Mouse (Mus musculus) liver, embryonic 12.5 days (tissue): ENCODE results near the gene Gm3435. TPM values are rescaled to one million over a fixed set of nuclear protein-coding genes. Genes with fewer than 3 reads are reported as not detected.
"Not testable (repeated sequence)": the region's sequence is repeated elsewhere in the genome, so short reads cannot be mapped to it uniquely, and the experiment has no call there.

Experiments used
- ATAC-seq: fragments of 200-750 bp; cut with Nextera tagmentation; 2 replicates; pipeline ENCODE4 v1.8.0; 2017; ENCODE audit warnings: moderate number of reproducible peaks, mild to moderate bottlenecking, moderate library complexity
- H3K27ac ChIP-seq: fragments of 300-500 bp; sonication (generic); 2 replicates; pipeline ENCODE4 v1.5.1; 2016; ENCODE audit warnings: mild to moderate bottlenecking
- H3K27me3 ChIP-seq: fragments of 300-500 bp; sonication (generic); replicated peaks from 2 replicates; pipeline ENCODE4 v1.6.1; 2016; ENCODE audit warnings: mild to moderate bottlenecking, moderate library complexity
- H3K36me3 ChIP-seq: fragments of 300-500 bp; sonication (generic); 2 replicates; pipeline ENCODE4 v1.6.1; 2016; ENCODE audit warnings: mild to moderate bottlenecking, moderate library complexity
- H3K4me1 ChIP-seq: fragments of 300-500 bp; sonication (generic); 2 replicates; pipeline ENCODE4 v1.6.1; 2016
- H3K4me2 ChIP-seq: fragments of 300-500 bp; sonication (generic); 2 replicates; pipeline ENCODE4 v1.6.1; 2016; ENCODE audit warnings: mild to moderate bottlenecking, moderate library complexity
- H3K4me3 ChIP-seq: fragments of 300-500 bp; sonication (generic); 2 replicates; pipeline ENCODE4 v1.5.1; 2016; ENCODE audit warnings: mild to moderate bottlenecking, moderate library complexity
- H3K9ac ChIP-seq: fragments of 300-500 bp; sonication (generic); 2 replicates; pipeline ENCODE4 v1.6.1; 2016; ENCODE audit warnings: mild to moderate bottlenecking, moderate library complexity
- H3K9me3 ChIP-seq: fragments of 300-500 bp; sonication (generic); replicated peaks from 2 replicates; pipeline ENCODE4 v1.6.1; 2016; ENCODE audit warnings: mild to moderate bottlenecking, moderate library complexity
- WGBS: fragments of 180-500 bp; shearing (Covaris S2); methylation state at CpG from one replicate; pipeline ENCODE4 v1.1.7; 2016; ENCODE audit not compliant: insufficient replicate concordance; 5-methylcytosine and 5-hydroxymethylcytosine counted together
- polyA plus RNA-seq: library from polyadenylated mRNA; unstranded; fragments of >200 nt; fragmentation: Nextera tagmentation; extraction: Ambion mirVana; gene quantifications from 2 replicates; pipeline ENCODE4 v1.2.1, GENCODE M21; 2016

The Gm3435 gene
- polyA plus RNA-seq, 1 experiment from 2014 or later = 4.9 TPM

- ATAC-seq = peak; percentile 21; the same call in 1 of the 2 replicates
- H3K27ac ChIP-seq, H3K4me3 ChIP-seq, H3K36me3 ChIP-seq, H3K4me2 ChIP-seq, H3K4me1 ChIP-seq, H3K27me3 ChIP-seq, H3K9ac ChIP-seq, H3K9me3 ChIP-seq: not testable (repeated sequence)
- no CpG with 5 or more reads among the region's 5 CpGs for WGBS
These were observed 15.8 kb upstream of the Gm3435 start for GRCm38 (mm10) chr17:14994140-14994539.

DNA sequence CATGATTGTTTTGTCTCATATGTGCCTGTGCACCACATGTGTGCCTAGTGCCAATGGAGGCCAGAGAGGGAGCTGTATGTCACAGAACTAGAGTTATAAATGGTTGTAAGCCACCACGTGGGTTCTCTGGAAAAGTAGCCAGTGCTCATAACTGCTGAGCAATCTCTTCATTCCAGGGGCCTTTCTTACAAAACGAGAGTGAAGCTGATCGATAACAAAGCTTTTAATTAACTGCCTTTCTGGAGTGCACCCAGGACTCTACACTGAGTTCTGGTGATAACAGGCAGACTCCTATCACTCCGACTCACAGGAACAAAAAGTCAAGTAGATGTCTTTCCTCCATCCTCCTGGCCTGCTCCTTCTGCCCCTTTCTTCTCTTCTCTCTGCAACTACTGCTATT is 9.9 kb upstream of the Gm3435 start:
- H3K4me1 ChIP-seq, H3K27ac ChIP-seq, H3K4me2 ChIP-seq, H3K9me3 ChIP-seq, H3K9ac ChIP-seq, H3K4me3 ChIP-seq, H3K27me3 ChIP-seq, H3K36me3 ChIP-seq: not testable (repeated sequence)
- peak; percentile 81 for ATAC-seq
- WGBS = no CpG with 5 or more reads among the region's 4 CpGs

- H3K4me3 ChIP-seq, H3K9me3 ChIP-seq, H3K9ac ChIP-seq, H3K4me2 ChIP-seq, H3K27me3 ChIP-seq, H3K4me1 ChIP-seq, H3K27ac ChIP-seq, H3K36me3 ChIP-seq: not testable (repeated sequence)
- no CpG with 5 or more reads among the region's 3 CpGs for WGBS
- peak; percentile 34; the same call in 1 of the 2 replicates for ATAC-seq
These were observed 888 bp upstream of the Gm3435 start for GRCm38 (mm10) chr17:15009088-15009487.

DNA sequence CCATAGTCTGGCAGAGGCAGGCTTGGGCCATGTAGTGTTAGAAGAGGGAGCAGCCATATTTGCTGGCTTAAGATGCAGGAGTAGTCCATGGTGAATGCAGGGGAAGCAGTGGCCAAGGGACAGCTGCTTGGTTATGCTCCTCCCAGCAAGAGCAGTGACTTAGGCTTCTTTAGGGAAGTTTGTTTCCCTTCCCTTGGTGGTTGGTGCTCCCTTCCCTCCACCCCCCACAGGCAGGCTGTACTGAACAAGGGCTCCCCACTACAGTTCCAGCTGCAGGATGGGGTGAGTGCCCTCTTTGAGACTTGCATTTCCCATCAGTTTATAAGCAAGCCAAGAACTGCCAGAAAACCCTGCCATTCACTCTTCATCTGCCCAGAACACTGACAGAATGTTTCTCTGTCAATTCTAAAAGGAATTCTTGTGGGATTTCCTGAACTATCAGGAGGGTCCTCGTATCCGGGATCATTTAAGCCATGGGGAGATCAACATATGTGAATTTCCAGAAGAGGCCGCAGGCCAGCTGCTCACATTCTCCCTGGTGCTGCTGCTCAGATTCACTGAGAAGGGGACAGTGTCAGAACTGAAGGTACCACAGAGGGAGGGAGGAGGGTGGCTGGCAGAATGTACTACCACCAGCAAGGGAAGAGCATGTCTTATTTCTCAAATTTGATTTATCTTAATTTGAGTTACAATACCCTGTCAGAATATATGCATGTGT is 11.7 kb downstream of the Gm3435 start:
- not testable (repeated sequence) for H3K9me3 ChIP-seq, ATAC-seq, H3K9ac ChIP-seq, H3K36me3 ChIP-seq, H3K4me3 ChIP-seq, H3K4me1 ChIP-seq, H3K27me3 ChIP-seq
- Histone ChIP-seq H3K27ac (peak overlapping the region; percentile 68; the same call in 1 of the 2 replicates), H3K4me2 (peak overlapping the region; percentile 35; the same call in 1 of the 2 replicates)
- WGBS = 70% methylated on average over 3 of the region's 3 CpGs

GRCm38 (mm10) chr17:15023878-15024492 is 14.0 kb downstream of the Gm3435 start:
- ATAC-seq = peak; percentile 72
- H3K9me3 ChIP-seq, H3K27me3 ChIP-seq, H3K27ac ChIP-seq, H3K4me3 ChIP-seq, H3K36me3 ChIP-seq, H3K4me1 ChIP-seq, H3K4me2 ChIP-seq, H3K9ac ChIP-seq: not testable (repeated sequence)
- no CpG with 5 or more reads among the region's 97 CpGs for WGBS

DNA sequence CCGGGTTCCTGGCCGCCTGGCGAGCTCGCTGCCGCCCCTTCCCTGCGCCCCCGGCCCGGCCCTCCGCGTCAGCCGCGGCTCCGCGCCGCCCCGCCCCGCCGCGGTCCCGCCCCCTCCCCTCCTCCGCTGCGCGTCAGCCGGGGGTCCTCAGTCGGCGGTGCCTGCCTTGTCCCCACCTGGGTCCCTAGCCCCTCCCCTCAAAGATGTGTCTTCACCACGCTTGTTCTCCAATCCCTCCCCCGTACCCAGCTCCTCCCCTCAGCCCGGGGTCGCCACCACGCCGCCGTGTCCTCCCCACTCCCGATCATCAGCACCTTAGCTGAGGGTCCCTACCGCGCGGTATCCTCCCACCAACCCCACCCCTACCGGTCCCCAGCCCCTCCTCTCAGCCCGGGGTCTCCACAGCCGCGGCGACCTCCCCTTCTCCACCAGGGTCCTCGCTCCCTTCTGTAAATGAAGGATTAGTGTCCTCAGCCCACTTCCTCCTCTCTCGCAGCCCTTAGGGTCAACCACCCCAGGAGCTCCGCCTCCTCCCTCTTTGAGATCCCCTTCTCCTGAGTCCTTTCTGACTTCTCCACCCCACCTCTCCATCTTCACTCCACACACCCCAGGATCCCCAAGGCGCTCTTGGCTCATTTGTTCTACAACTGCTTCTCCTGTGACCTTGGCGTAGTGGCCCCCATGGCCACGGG is 14.7 kb downstream of the Gm3435 start:
- H3K36me3 ChIP-seq, H3K4me1 ChIP-seq, H3K9me3 ChIP-seq, H3K4me3 ChIP-seq, H3K27me3 ChIP-seq, H3K27ac ChIP-seq, H3K9ac ChIP-seq, H3K4me2 ChIP-seq: not testable (repeated sequence)
- peak; percentile 54 for ATAC-seq
- WGBS = no CpG with 5 or more reads among the region's 48 CpGs

- H3K36me3 ChIP-seq, H3K27ac ChIP-seq, H3K27me3 ChIP-seq, H3K4me2 ChIP-seq, H3K4me3 ChIP-seq, H3K4me1 ChIP-seq, H3K9me3 ChIP-seq, H3K9ac ChIP-seq: not testable (repeated sequence)
- peak; percentile 31; the same call in 1 of the 2 replicates for ATAC-seq
- WGBS = no CpG with 5 or more reads among the region's 6 CpGs
These were observed 15.5 kb downstream of the Gm3435 start for GRCm38 (mm10) chr17:15025513-15025912.

GRCm38 (mm10) chr17:15031414-15031813 is 21.4 kb downstream of the Gm3435 start:
- not testable (repeated sequence) for H3K27ac ChIP-seq, H3K36me3 ChIP-seq, H3K27me3 ChIP-seq, H3K9ac ChIP-seq, H3K9me3 ChIP-seq, H3K4me3 ChIP-seq, H3K4me2 ChIP-seq, H3K4me1 ChIP-seq
- no CpG with 5 or more reads among the region's 4 CpGs for WGBS
- ATAC-seq = peak; percentile 84

DNA sequence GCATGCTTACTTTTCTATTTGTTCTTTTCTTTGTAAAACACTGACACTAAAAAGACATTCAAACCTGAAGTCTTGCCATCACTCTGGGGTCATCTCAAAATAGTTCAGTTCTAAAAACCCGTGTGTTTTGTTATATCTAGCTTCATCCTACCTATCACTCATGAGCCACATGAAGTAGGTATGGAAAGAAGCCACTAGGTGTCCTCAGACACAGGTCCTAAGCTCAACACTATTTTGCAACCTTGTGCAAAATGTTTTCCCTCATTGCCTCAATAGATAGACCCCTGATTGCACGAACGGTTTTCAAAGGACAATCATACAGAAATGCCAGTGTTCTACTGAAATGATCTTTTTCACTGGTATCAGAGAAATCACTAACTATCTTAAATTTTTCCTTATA is 30.5 kb downstream of the Gm3435 start:
- H3K4me2 ChIP-seq, H3K27me3 ChIP-seq, H3K4me3 ChIP-seq, H3K9ac ChIP-seq, H3K4me1 ChIP-seq, H3K27ac ChIP-seq, H3K9me3 ChIP-seq, H3K36me3 ChIP-seq: not testable (repeated sequence)
- peak; percentile 33; the same call in 1 of the 2 replicates for ATAC-seq
- WGBS = no CpG with 5 or more reads among the region's 3 CpGs

- H3K27ac ChIP-seq, H3K9ac ChIP-seq, H3K9me3 ChIP-seq, H3K4me1 ChIP-seq, H3K4me3 ChIP-seq, H3K4me2 ChIP-seq, H3K36me3 ChIP-seq, H3K27me3 ChIP-seq: not testable (repeated sequence)
- peak; percentile 95 for ATAC-seq
- 0% methylated on average over 17 of the region's 56 CpGs for WGBS
These were observed 31.3 kb downstream of the Gm3435 start, which contains the start of the genes Ermard, Tcte3 and Gm3448 for GRCm38 (mm10) chr17:15041175-15041729. Gene Ermard (plus strand): TSS chr17:15041208. Gene Tcte3 (minus strand): TSS chr17:15041488. Gene Gm3448 (minus strand): TSS chr17:15041537.

DNA sequence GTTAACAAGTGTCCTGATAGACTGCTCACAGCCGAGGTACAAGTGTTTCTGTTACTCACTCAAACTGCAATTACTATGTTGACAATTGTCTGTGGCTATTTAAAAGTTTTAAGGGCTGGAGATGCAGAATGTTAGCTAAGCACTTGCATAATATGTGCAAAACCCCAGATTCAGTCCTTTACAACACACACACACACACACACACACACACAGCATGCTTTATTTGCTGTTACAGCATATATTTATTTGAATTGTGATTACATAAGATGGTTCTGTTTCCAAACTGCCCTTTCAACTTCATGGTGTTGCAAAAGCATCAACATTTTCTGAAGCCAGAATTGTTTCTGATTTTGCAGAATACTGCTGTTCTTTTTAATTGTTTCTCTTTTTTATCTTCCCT is 40.4 kb downstream of the Gm3435 start:
- not testable (repeated sequence) for ATAC-seq, H3K4me1 ChIP-seq, H3K36me3 ChIP-seq, H3K9me3 ChIP-seq, H3K27me3 ChIP-seq, H3K4me3 ChIP-seq, H3K9ac ChIP-seq, H3K27ac ChIP-seq, H3K4me2 ChIP-seq
- WGBS = no CpG with 5 or more reads among the region's 1 CpGs

- H3K27me3 ChIP-seq, H3K4me3 ChIP-seq, H3K27ac ChIP-seq, H3K4me2 ChIP-seq, H3K9me3 ChIP-seq, H3K9ac ChIP-seq, H3K4me1 ChIP-seq: not testable (repeated sequence)
- H3K36me3 ChIP-seq = peaks cover 26% of the 10 kb centered on the region; the same call in 1 of the 2 replicates
- peak; percentile 25; the same call in 1 of the 2 replicates for ATAC-seq
- 53% methylated on average over 1 of the region's 1 CpGs for WGBS
These were observed 42.8 kb downstream of the Gm3435 start for GRCm38 (mm10) chr17:15052766-15053165.
